Mouse (Mus musculus) liver, postnatal 0 days (tissue): ENCODE measurements around the gene Sct.

Experiments used
- CTCF ChIP-seq: sonication (generic); IDR thresholded peaks from 2 replicates; pipeline ENCODE4 v1.5.1; 2016; ENCODE audit warnings: antibody characterized with exemption, low read depth
- EP300 ChIP-seq: IDR thresholded peaks from 2 replicates; pipeline ENCODE4 v1.6.1; 2016; ENCODE audit warnings: antibody characterized with exemption, low read depth, mild to moderate bottlenecking

DNA sequence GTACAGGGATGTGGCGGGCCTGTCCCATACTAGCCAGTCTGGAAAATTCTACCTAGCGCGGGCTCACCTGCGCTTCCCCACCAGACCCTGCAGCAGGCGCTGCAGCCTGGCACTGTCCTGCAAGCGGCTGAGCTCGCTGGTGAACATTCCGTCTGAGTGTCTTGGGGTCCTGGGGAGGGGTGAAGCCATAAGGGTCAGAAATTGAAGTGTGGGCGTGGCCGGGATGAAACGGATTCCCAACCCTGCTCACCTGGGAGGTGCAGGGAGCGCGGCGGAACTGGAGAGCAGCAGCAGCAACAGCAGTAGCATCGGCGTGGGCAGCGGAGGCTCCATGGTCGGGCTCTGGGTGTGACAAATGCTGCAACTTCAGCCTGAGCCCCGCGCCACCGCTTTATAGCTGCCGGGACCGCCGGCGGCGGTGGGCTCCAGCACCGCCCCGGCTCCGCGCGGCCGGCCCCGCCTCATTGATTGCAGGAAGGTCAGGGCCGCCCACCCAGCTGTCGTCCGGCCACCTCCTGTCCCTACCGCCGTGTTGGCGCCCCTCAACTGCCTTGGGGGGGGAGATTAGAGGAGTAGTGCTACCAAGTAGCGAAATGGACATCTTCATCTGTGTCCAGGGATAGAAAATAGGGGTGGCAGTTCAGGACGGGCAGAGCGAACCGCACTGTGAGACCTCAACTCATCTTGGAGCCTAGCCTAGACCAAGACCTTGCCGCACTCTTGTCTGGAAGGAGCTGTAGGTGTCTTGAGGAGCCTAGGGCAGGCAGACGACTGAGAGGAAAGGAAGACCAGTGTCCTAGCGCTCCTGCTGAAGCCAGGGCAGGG is at the start of gene Sct:
- TF ChIP-seq CTCF (peak; percentile 59), EP300 (no peak)
